Mouse (Mus musculus) cerebellum, adult 8-10 months (tissue): ENCODE measurements around the gene Ppp1r12b.

Source experiments
- DNase-seq: peaks from one replicate; pipeline ENCODE4 v3.0.0; 2022

The Ppp1r12b gene

GRCm38 (mm10) chr1:134713421-134713969, 242.2 kb downstream of the Ppp1r12b start:
- DNase-seq = peak; percentile 46

DNA sequence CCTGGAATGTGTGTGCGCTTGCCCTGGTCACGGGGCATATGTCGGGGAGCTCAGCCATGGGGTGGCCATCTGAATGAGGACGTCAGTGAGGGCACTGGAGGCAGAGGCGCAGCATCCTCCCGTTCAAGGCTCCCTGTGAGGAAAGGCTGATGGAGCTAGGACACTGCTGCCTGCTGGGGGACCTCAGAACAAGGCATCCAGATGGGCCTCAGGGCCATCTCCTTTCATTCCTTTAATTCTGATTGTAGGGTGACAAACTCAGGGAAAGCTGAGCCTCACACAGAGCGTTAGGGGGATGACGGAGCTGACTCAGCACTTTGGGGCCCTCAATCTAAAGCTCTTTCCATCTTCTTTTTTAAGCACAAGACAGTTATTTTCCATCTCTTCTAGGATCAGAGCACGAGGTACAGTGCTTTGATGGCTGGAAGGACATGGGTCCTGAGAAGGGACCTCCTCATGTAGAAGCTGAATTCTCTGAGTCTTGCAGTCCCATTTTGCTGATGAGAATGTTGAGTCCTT, 242.9 kb downstream of the Ppp1r12b start:
- no peak for DNase-seq

DNA sequence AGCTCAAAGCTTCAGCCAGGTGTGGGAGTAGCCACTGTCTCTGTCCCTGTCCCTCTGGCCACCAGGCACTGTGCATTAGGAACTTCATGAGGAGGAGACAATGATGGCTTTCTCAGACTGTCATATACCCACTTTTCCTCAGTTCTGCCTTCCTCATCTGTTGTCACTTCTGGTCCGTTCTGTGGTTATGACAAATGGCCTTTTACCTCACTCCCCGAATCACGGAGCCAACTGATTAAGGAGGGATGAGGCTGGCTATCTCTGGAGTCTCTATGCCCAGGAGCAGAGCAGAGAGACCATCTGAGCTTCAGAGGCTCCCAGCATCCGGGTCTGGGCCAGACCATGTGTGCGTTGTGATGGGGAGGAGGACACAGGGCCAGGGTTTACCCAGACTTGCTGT, 244.1 kb downstream of the Ppp1r12b start:
- DNase-seq = no peak

DNA sequence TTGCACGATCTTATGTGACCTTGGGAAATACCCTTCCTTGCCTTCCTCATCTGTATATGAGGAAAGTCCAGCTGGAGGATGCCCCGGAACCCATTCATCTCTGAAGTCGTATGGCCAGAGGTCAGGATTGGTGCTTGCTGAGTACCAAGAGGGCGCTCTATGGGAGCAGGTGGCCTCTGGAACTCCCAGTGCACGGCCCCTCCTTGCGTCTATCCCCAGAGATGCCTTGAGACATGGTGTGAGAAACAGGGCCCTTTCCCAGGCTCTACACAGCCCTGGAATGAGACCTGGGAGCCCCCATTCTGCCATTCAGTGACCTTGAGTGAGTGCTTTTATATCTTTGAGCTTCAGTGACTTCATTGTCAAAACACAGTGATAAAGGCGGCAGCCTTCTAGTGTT, 244.7 kb downstream of the Ppp1r12b start:
- DNase-seq = peak; percentile 55

- DNase-seq = peak; percentile 70
Observed at GRCm38 (mm10) chr1:134709411-134710306, 246.1 kb downstream of the Ppp1r12b start.

DNA sequence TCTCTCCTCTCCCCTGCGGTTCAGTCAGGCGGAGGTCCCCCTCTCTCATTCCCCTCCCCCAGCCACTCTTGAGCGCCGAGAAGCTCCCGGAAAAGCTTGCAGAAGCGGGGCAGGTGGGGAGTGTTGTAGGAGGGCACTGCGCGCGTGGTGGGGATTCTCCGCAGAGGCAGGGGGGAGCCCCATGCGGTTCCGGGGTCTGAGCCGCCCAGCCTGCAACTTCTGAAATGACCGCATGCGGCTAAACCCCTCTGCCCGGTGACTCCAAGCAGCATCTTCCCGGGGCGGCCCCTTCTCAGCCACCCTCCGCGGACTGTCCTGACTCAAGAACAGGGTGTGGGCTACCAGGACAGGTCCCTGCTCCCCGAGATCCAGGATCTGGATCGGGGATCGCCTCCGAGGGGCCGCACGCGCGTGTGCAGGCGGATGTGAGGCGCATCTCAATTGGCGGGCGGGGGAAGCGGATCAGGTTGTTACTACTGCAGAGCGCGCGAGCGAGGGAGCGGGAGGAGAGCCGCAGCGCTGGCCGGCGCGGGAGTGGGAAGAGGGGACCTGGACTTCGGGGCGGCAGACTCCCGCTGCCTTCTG, 246.8 kb downstream of the Ppp1r12b start:
- DNase-seq = peak; percentile 74

- peak; percentile 30 for DNase-seq
Observed at GRCm38 (mm10) chr1:134708274-134708673, 247.5 kb downstream of the Ppp1r12b start.

- no peak for DNase-seq
Observed at GRCm38 (mm10) chr1:134707516-134707915, 248.2 kb downstream of the Ppp1r12b start.

- no peak for DNase-seq
Observed at GRCm38 (mm10) chr1:134706549-134706948, 249.2 kb downstream of the Ppp1r12b start.
